Mouse (Mus musculus) liver, embryonic 14.5 days (tissue): ENCODE results near the gene Atat1.

ENCODE experiments used
- CTCF ChIP-seq: IDR thresholded peaks from 2 replicates; pipeline ENCODE4 v1.5.1; 2016; ENCODE audit warnings: antibody characterized with exemption, low read depth, control low read depth
- EP300 ChIP-seq: IDR thresholded peaks from 2 replicates; pipeline ENCODE4 v1.6.1; 2016; ENCODE audit warnings: antibody characterized with exemption, low read depth

DNA sequence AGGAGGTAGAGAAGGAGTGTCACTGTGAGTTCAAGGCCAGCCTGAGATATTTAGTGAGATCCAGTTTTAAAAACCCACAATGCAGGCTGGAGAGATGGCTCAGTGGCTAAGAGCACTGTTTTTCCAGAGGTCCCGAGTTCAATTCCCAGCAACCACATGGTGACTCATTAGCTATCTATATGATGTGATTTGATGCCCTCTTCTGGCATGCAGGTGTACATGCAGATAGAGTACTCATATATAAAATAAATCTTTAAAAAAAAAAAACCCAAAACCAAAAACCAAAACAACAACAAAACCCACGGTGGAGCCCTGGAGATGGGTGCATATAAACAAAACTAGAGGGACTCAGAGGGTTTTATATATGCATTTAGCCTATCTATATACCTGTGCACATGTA is 2.3 kb downstream of the Atat1 start:
- peak; percentile 35 for TF ChIP-seq CTCF
- TF ChIP-seq EP300, result no peak
